22 mouse cellular contexts compared by ENCODE assay signal in the genomic region with DNA sequence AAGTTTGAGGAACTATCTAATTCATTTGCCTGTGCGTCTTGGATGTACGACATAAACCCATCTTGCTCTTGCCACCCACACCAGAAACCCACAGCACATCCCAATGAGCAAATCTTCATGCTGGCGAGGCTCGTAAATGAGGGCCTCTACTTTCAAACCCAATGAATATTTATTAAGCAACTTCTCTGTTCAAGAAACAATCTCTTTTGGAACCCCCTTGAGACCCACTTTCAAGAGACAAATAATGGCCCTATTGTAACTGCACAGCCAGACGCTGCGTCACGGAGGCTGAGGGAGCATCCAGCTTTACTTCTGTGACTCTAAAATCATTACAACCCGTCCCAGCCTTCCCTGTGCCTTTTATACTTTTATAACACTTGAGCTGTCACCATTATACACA. TPM values are rescaled to one million over a fixed set of nuclear protein-coding genes. Genes with fewer than 3 reads are reported as not detected.
DNase-seq lines count a peak whose midpoint lies in the region; ATAC-seq and TF ChIP-seq lines count a peak whose summit lies in the region.
"Had no signal": no experiment of that assay in that cellular context is flagged by ENCODE, and none has a peak within 500 bp of the region (broad histone marks: within the 10 kb centered on the region; RNA-seq: fewer than 3 reads in every experiment).

No protein-coding gene starts in this region.

- ATAC-seq in forebrain, embryonic 14.5 days, result peak; percentile 60
- no peak for ATAC-seq in hindbrain, postnatal 0 days

- TF ChIP-seq POLR2A in brain, embryonic 14.5 days (IDR thresholded peaks at IDR 0.05; ENCODE audit: borderline replicate concordance, extremely low read depth, insufficient read depth, insufficient read length, poor library complexity, severe bottlenecking), result no peak

- intact Hi-C loops in heart, postnatal 36 days (cut with DNase I), result no loop called here

- no peaks in the 10 kb centered on the region for H3K27me3 ChIP-seq in forebrain, embryonic 14.5 days (replicated peaks; ENCODE audit: control insufficient read depth, insufficient read depth, low read length)
- no peaks in the 10 kb centered on the region for H3K27me3 ChIP-seq in hindbrain, postnatal 0 days (ENCODE audit: insufficient read depth, low read length)
- H3K27me3 ChIP-seq: CH12.LX; heart, embryonic 12.5 days; limb, embryonic 12.5 days had no signal

- H3K9ac ChIP-seq in forebrain, embryonic 14.5 days (ENCODE audit: low read length), result no peak overlapping the region
- no peak overlapping the region for H3K9ac ChIP-seq in hindbrain, postnatal 0 days (replicated peaks; ENCODE audit: low read length)
- H3K9ac ChIP-seq: heart, embryonic 12.5 days; limb, embryonic 12.5 days; liver, embryonic 14.5 days had no signal

- no peak overlapping the region for H3K4me3 ChIP-seq in forebrain, embryonic 14.5 days (ENCODE audit: low read depth, low read length)
- H3K4me3 ChIP-seq in hindbrain, postnatal 0 days (ENCODE audit: low read length), result no peak overlapping the region
- H3K4me3 ChIP-seq: heart, embryonic 12.5 days; limb, embryonic 12.5 days had no signal

- peaks cover 18% of the 10 kb centered on the region for H3K4me1 ChIP-seq in forebrain, embryonic 14.5 days (ENCODE audit: control insufficient read depth, insufficient read depth, low read length)
- H3K4me1 ChIP-seq in hindbrain, postnatal 0 days (ENCODE audit: insufficient read depth, low read length), result no peaks in the 10 kb centered on the region
- H3K4me1 ChIP-seq: heart, embryonic 12.5 days had no signal

- no peak overlapping the region for H3K4me2 ChIP-seq in forebrain, embryonic 14.5 days (ENCODE audit: low read length)
- no peak overlapping the region for H3K4me2 ChIP-seq in hindbrain, postnatal 0 days (ENCODE audit: low read depth, low read length)
- H3K4me2 ChIP-seq: heart, embryonic 12.5 days; limb, embryonic 12.5 days had no signal

- H3K9me3 ChIP-seq in forebrain, embryonic 14.5 days (replicated peaks; ENCODE audit: control insufficient read depth, low read length), result no peaks in the 10 kb centered on the region
- no peaks in the 10 kb centered on the region for H3K9me3 ChIP-seq in hindbrain, postnatal 0 days (ENCODE audit: low read length)

- TF ChIP-seq CTCF in brain, embryonic 14.5 days (IDR thresholded peaks at IDR 0.05; ENCODE audit: borderline replicate concordance, extremely low read depth, insufficient read depth, insufficient read length), result no peak
- TF ChIP-seq CTCF in hindbrain, postnatal 0 days (IDR thresholded peaks at IDR 0.05; ENCODE audit: low read depth), result no peak

- peak; percentile 84 for DNase-seq in heart, adult 11 months
- DNase-seq in heart, postnatal 36 days, result no peak
- peak; percentile 83 for DNase-seq in brain, embryonic 14.5 days (ENCODE audit: low read depth)
- DNase-seq in forebrain, embryonic 14.5 days (ENCODE audit: low spot score), result peak; percentile 67
- peak; percentile 34 for DNase-seq in hindbrain, postnatal 0 days (ENCODE audit: low spot score)
- DNase-seq in natural killer cell, adult 2 months (ENCODE audit: low spot score in 2 of 2), result no peak
- DNase-seq in frontal cortex, postnatal 25 days (ENCODE audit: low spot score in 2 of 2), result no peak
- DNase-seq in spleen, adult 12 weeks (ENCODE audit: low spot score), result no peak
- DNase-seq: adrenal gland, postnatal 36 days; gastrocnemius, postnatal 36 days; kidney, adult 11 months; kidney, postnatal 4 days; lung, postnatal 14 days had no signal

- 4% methylated on average over 8 of the region's 8 CpGs for WGBS in forebrain, embryonic 14.5 days
- WGBS in hindbrain, postnatal 0 days, result 16% methylated on average over 8 of the region's 8 CpGs

- H3K36me3 ChIP-seq in forebrain, embryonic 14.5 days (ENCODE audit: control insufficient read depth, insufficient read depth, low read length), result no peaks in the 10 kb centered on the region
- no peaks in the 10 kb centered on the region for H3K36me3 ChIP-seq in hindbrain, postnatal 0 days (ENCODE audit: insufficient read depth, low read length)
- H3K36me3 ChIP-seq: heart, embryonic 12.5 days; limb, embryonic 12.5 days had no signal

- H3K27ac ChIP-seq in forebrain, embryonic 14.5 days (ENCODE audit: low read depth, low read length), result no peak overlapping the region; the same call in 1 of the 2 replicates
- H3K27ac ChIP-seq in hindbrain, postnatal 0 days, result no peak overlapping the region; the same call in 1 of the 2 replicates
- H3K27ac ChIP-seq: limb, embryonic 12.5 days; liver, embryonic 14.5 days had no signal

RNA-seq across cellular contexts. Expression of a gene that starts 21.8 kb away (rescaled TPM):
- total RNA-seq in heart, postnatal 36 days (2021), result not detected
- polyA plus RNA-seq in brain, embryonic 14.5 days (2012; rRNA removed), result not detected in 2 replicates
- not detected in 2 replicates for polyA plus RNA-seq in forebrain, embryonic 14.5 days (2014; fragmentation: Nextera tagmentation; extraction: Ambion mirVana)
- total RNA-seq in hindbrain, postnatal 0 days (2014; rRNA removed), result not detected in 2 replicates
- polyA plus RNA-seq in hindbrain, postnatal 0 days (2015; fragmentation: Nextera tagmentation; extraction: Ambion mirVana), result not detected in 2 replicates
- total RNA-seq: common myeloid progenitor, adult 5-6 weeks; gastrocnemius, postnatal 36 days; hematopoietic stem cell, adult 5-6 weeks; left cerebral cortex, adult 18-20 months; neutrophil, adult 5-6 weeks had no signal
- polyA plus RNA-seq: heart, embryonic 12.5 days; limb, embryonic 12.5 days; liver, embryonic 14.5 days; testis, adult 2 months had no signal

RNA-seq across cellular contexts. Expression of a gene that starts 29.4 kb away (rescaled TPM):
- 1 to 10 TPM; 1.6 to 2.7 TPM for total RNA-seq in heart, postnatal 36 days (2021)
- polyA plus RNA-seq in brain, embryonic 14.5 days (2012; rRNA removed), result 25.4 and 35.6 TPM in 2 replicates
- 66.3 and 71.6 TPM in 2 replicates for polyA plus RNA-seq in forebrain, embryonic 14.5 days (2014; fragmentation: Nextera tagmentation; extraction: Ambion mirVana)
- 15.2 and 19.6 TPM in 2 replicates for total RNA-seq in hindbrain, postnatal 0 days (2014; rRNA removed)
- 33.3 and 36.1 TPM in 2 replicates for polyA plus RNA-seq in hindbrain, postnatal 0 days (2015; fragmentation: Nextera tagmentation; extraction: Ambion mirVana)

RNA-seq across cellular contexts. Expression of a gene that starts 49.8 kb away (rescaled TPM):
- total RNA-seq in heart, postnatal 36 days (2021), result 100 to 1,000 TPM; 542 to 584 TPM
- 286 and 390 TPM in 2 replicates for polyA plus RNA-seq in brain, embryonic 14.5 days (2012; rRNA removed)
- polyA plus RNA-seq in forebrain, embryonic 14.5 days (2014; fragmentation: Nextera tagmentation; extraction: Ambion mirVana), result 731 and 771 TPM in 2 replicates
- total RNA-seq in hindbrain, postnatal 0 days (2014; rRNA removed), result 295 and 315 TPM in 2 replicates
- polyA plus RNA-seq in hindbrain, postnatal 0 days (2015; fragmentation: Nextera tagmentation; extraction: Ambion mirVana), result 450 and 463 TPM in 2 replicates

Comparison
In these comparisons a context has a peak if more than half of its experiments do, and no peak if none do; other contexts are left out.
1. DNase-seq: peak in heart, adult 11 months (single experiment), brain, embryonic 14.5 days (single experiment), forebrain, embryonic 14.5 days (single experiment) and hindbrain, postnatal 0 days (single experiment); none in heart, postnatal 36 days (0 of 2), natural killer cell, adult 2 months (0 of 2), frontal cortex, postnatal 25 days (0 of 2) and spleen, adult 12 weeks (single experiment).